Mouse (Mus musculus): ENCODE measurements around the gene Apoh. TPM values are rescaled to one million over a fixed set of nuclear protein-coding genes. Genes with fewer than 3 reads are reported as not detected.

The Apoh gene
- total and polyA plus RNA-seq, 2 experiments from 2014 or later, result 0.35 TPM; not detected in 1

GRCm38 (mm10) chr11:108376815-108377214, 33.7 kb downstream of the Apoh start:
- H3K9ac ChIP-seq (replicated peaks; ENCODE audit: low read length, poor library complexity, severe bottlenecking), result no peak overlapping the region
- H3K4me2 ChIP-seq (ENCODE audit: low read depth, low read length, poor library complexity, severe bottlenecking), result no peak overlapping the region
- H3K4me1 ChIP-seq (ENCODE audit: insufficient read depth, low read length), result no peaks in the 10 kb centered on the region
- H3K27ac ChIP-seq (ENCODE audit: low read depth, low read length), result no peak overlapping the region
- H3K36me3 ChIP-seq (ENCODE audit: insufficient read depth, low read length), result no peaks in the 10 kb centered on the region
- 94% methylated on average over 7 of the region's 7 CpGs for WGBS
- H3K9me3 ChIP-seq (ENCODE audit: low read length), result no peaks in the 10 kb centered on the region
- TF ChIP-seq CTCF (IDR thresholded peaks at IDR 0.05), result no peak
- H3K27me3 ChIP-seq (ENCODE audit: insufficient read depth, low read length), result no peaks in the 10 kb centered on the region
- DNase-seq (ENCODE audit: low spot score), result no peak
- H3K4me3 ChIP-seq (ENCODE audit: low read depth, low read length), result no peak overlapping the region
- ATAC-seq (ENCODE audit: low FRiP score), result no peak

GRCm38 (mm10) chr11:108377680-108378362, 34.7 kb downstream of the Apoh start:
- ATAC-seq (ENCODE audit: low FRiP score) (peak; percentile 74; the same call in 1 of the 2 replicates), DNase-seq (ENCODE audit: low spot score) (peak; percentile 93)
- 24% methylated on average over 19 of the region's 19 CpGs for WGBS
- H3K4me2 ChIP-seq (ENCODE audit: low read depth, low read length, poor library complexity, severe bottlenecking), result peak overlapping the region; percentile 19; the same call in 1 of the 2 replicates
- TF ChIP-seq CTCF (IDR thresholded peaks at IDR 0.05), result peak; percentile 94
- H3K36me3 ChIP-seq (ENCODE audit: insufficient read depth, low read length), result no peaks in the 10 kb centered on the region
- H3K4me3 ChIP-seq (ENCODE audit: low read depth, low read length), result no peak overlapping the region
- no peaks in the 10 kb centered on the region for H3K4me1 ChIP-seq (ENCODE audit: insufficient read depth, low read length)
- H3K9ac ChIP-seq (replicated peaks; ENCODE audit: low read length, poor library complexity, severe bottlenecking), result no peak overlapping the region
- H3K27me3 ChIP-seq (ENCODE audit: insufficient read depth, low read length), result no peaks in the 10 kb centered on the region
- 0 out of 2 replicates have a peak overlapping the region, but pooled peaks have one; percentile 2 for H3K27ac ChIP-seq (ENCODE audit: low read depth, low read length)
- H3K9me3 ChIP-seq (ENCODE audit: low read length), result no peaks in the 10 kb centered on the region

- H3K36me3 ChIP-seq (ENCODE audit: insufficient read depth, low read length), result no peaks in the 10 kb centered on the region
- H3K4me1 ChIP-seq (ENCODE audit: insufficient read depth, low read length), result no peaks in the 10 kb centered on the region
- H3K27ac ChIP-seq (ENCODE audit: low read depth, low read length), result no peak overlapping the region
- H3K4me3 ChIP-seq (ENCODE audit: low read depth, low read length), result no peak overlapping the region
- TF ChIP-seq CTCF (IDR thresholded peaks at IDR 0.05), result no peak
- ATAC-seq (ENCODE audit: low FRiP score) (no peak), DNase-seq (ENCODE audit: low spot score) (no peak)
- H3K9ac ChIP-seq (replicated peaks; ENCODE audit: low read length, poor library complexity, severe bottlenecking), result no peak overlapping the region
- 82% methylated on average over 4 of the region's 4 CpGs for WGBS
- H3K9me3 ChIP-seq (ENCODE audit: low read length), result no peaks in the 10 kb centered on the region
- no peak overlapping the region for H3K4me2 ChIP-seq (ENCODE audit: low read depth, low read length, poor library complexity, severe bottlenecking)
- no peaks in the 10 kb centered on the region for H3K27me3 ChIP-seq (ENCODE audit: insufficient read depth, low read length)
These were observed 35.2 kb downstream of the Apoh start for GRCm38 (mm10) chr11:108378363-108378751.

- no peaks in the 10 kb centered on the region for H3K27me3 ChIP-seq (ENCODE audit: insufficient read depth, low read length)
- ATAC-seq (ENCODE audit: low FRiP score) (no peak), DNase-seq (ENCODE audit: low spot score) (no peak)
- no peak for TF ChIP-seq CTCF (IDR thresholded peaks at IDR 0.05)
- H3K9me3 ChIP-seq (ENCODE audit: low read length), result no peaks in the 10 kb centered on the region
- no peak overlapping the region for H3K4me3 ChIP-seq (ENCODE audit: low read depth, low read length)
- no peak overlapping the region for H3K27ac ChIP-seq (ENCODE audit: low read depth, low read length)
- WGBS, result 78% methylated on average over 3 of the region's 3 CpGs
- no peak overlapping the region for H3K4me2 ChIP-seq (ENCODE audit: low read depth, low read length, poor library complexity, severe bottlenecking)
- no peak overlapping the region for H3K9ac ChIP-seq (replicated peaks; ENCODE audit: low read length, poor library complexity, severe bottlenecking)
- H3K4me1 ChIP-seq (ENCODE audit: insufficient read depth, low read length), result peaks cover 4% of the 10 kb centered on the region; the same call in 1 of the 2 replicates
- H3K36me3 ChIP-seq (ENCODE audit: insufficient read depth, low read length), result no peaks in the 10 kb centered on the region
These were observed 39.5 kb downstream of the Apoh start for GRCm38 (mm10) chr11:108382664-108383063.

GRCm38 (mm10) chr11:108384920-108385665, 41.9 kb downstream of the Apoh start:
- H3K9ac ChIP-seq (replicated peaks; ENCODE audit: low read length, poor library complexity, severe bottlenecking), result no peak overlapping the region
- no peaks in the 10 kb centered on the region for H3K27me3 ChIP-seq (ENCODE audit: insufficient read depth, low read length)
- no peak overlapping the region for H3K4me3 ChIP-seq (ENCODE audit: low read depth, low read length)
- peaks cover 4% of the 10 kb centered on the region; the same call in 1 of the 2 replicates for H3K4me1 ChIP-seq (ENCODE audit: insufficient read depth, low read length)
- DNase-seq (ENCODE audit: low spot score) (peak; percentile 56), ATAC-seq (ENCODE audit: low FRiP score) (no peak)
- no peaks in the 10 kb centered on the region for H3K36me3 ChIP-seq (ENCODE audit: insufficient read depth, low read length)
- no peak for TF ChIP-seq CTCF (IDR thresholded peaks at IDR 0.05)
- H3K4me2 ChIP-seq (ENCODE audit: low read depth, low read length, poor library complexity, severe bottlenecking), result no peak overlapping the region
- no peaks in the 10 kb centered on the region for H3K9me3 ChIP-seq (ENCODE audit: low read length)
- WGBS, result 56% methylated on average over 4 of the region's 4 CpGs
- H3K27ac ChIP-seq (ENCODE audit: low read depth, low read length), result no peak overlapping the region

- ATAC-seq (ENCODE audit: low FRiP score) (no peak), DNase-seq (ENCODE audit: low spot score) (no peak)
- H3K36me3 ChIP-seq (ENCODE audit: insufficient read depth, low read length), result no peaks in the 10 kb centered on the region
- no peak overlapping the region for H3K4me3 ChIP-seq (ENCODE audit: low read depth, low read length)
- no peaks in the 10 kb centered on the region for H3K9me3 ChIP-seq (ENCODE audit: low read length)
- no peak for TF ChIP-seq CTCF (IDR thresholded peaks at IDR 0.05)
- WGBS, result 97% methylated on average over 1 of the region's 1 CpGs
- H3K27me3 ChIP-seq (ENCODE audit: insufficient read depth, low read length), result no peaks in the 10 kb centered on the region
- peaks cover 4% of the 10 kb centered on the region; the same call in 1 of the 2 replicates for H3K4me1 ChIP-seq (ENCODE audit: insufficient read depth, low read length)
- H3K9ac ChIP-seq (replicated peaks; ENCODE audit: low read length, poor library complexity, severe bottlenecking), result no peak overlapping the region
- H3K27ac ChIP-seq (ENCODE audit: low read depth, low read length), result no peak overlapping the region
- no peak overlapping the region for H3K4me2 ChIP-seq (ENCODE audit: low read depth, low read length, poor library complexity, severe bottlenecking)
These were observed 42.5 kb downstream of the Apoh start for GRCm38 (mm10) chr11:108385666-108386024.
